Mouse (Mus musculus) Patski (cell line): ENCODE data around the gene Car3. TPM values are rescaled to one million over a fixed set of nuclear protein-coding genes. Genes with fewer than 3 reads are reported as not detected.
"Not testable (repeated sequence)": the region's sequence is repeated elsewhere in the genome, so short reads cannot be mapped to it uniquely, and the experiment has no call there.

ENCODE experiments used
- ATAC-seq: fragments of 100-300 bp; one replicate; pipeline ENCODE4 v1.8.0; 2021
- CTCF ChIA-PET: fragments of 350-600 bp; sonication (Branson Sonifier 250); formaldehyde crosslinking; loops from one replicate; lab custom pipeline; 2022; ENCODE audit warnings: inconsistent platforms; lab: Charles Lee
- POLR2A ChIA-PET: fragments of 350-600 bp; sonication (Branson Sonifier 250); formaldehyde crosslinking; loops from one replicate; lab custom pipeline; 2022; ENCODE audit warnings: antibody characterized with exemption, inconsistent platforms; lab: Charles Lee
- DNase-seq: peaks from one replicate; pipeline ENCODE4 v3.0.0-alpha.2; 2011; ENCODE audit warnings: low read depth, low spot score
- H3K27me3 ChIP-seq: fragments of 371-371 bp; one replicate; pipeline ENCODE4 v1.5.1; 2021
- CTCF ChIP-seq: fragments of 100-300 bp; IDR thresholded peaks from one replicate; pipeline ENCODE4 v1.5.1; 2021
- in situ Hi-C: fragments of 300-500 bp; cut with MboI; formaldehyde crosslinking; loops from 3 replicates; pipeline ENCODE4 v1.11.1; 2018; ENCODE audit warnings: low pct_unique_long_range_greater_than_20kb, mixed read lengths
- polyA plus RNA-seq: library from polyadenylated mRNA; unstranded; gene quantifications from one replicate; pipeline ENCODE4 v1.2.3, GENCODE M21; 2021

The Car3 gene
- 0.08 TPM for polyA plus RNA-seq

GRCm38 (mm10) chr3:14863022-14863711 is at the start of gene Car3:
TSS of gene Car3 (plus strand) at chr3:14863512.
- in situ Hi-C loops, result loop anchor here (5.0 to 25.0 kb wide), 3 partner anchors 186 to 1174 kb away; no protein-coding TSS in a partner anchor
- POLR2A ChIA-PET, result interaction anchor here (0.6 kb wide), 1 partner anchor 1498 kb away, joined by 4 read pairs; no protein-coding TSS in a partner anchor

GRCm38 (mm10) chr3:14815396-14815795 is 47.9 kb upstream of the Car3 start:
- ATAC-seq, H3K27me3 ChIP-seq, DNase-seq, in situ Hi-C loops, POLR2A ChIA-PET: not testable (repeated sequence)
- CTCF ChIA-PET, result interaction anchor here (1.2 kb wide), 1 partner anchor 18 kb away, joined by 3 read pairs; no protein-coding TSS in a partner anchor

More at GRCm38 (mm10) chr3:14863022-14863711, at the start of gene Car3:
- TF ChIP-seq CTCF, result no peak
- peaks cover 9% of the 10 kb centered on the region for H3K27me3 ChIP-seq
- no peak for ATAC-seq
- DNase-seq, result no peak
- CTCF ChIA-PET, result interaction anchor here (1.1 to 12.0 kb wide), 3 partner anchors 15 to 382 kb away, joined by 4 to 153 read pairs (median 5); no protein-coding TSS in a partner anchor

GRCm38 (mm10) chr3:14819844-14820504 is 43.3 kb upstream of the Car3 start:
- DNase-seq (no peak), ATAC-seq (no peak)
- in situ Hi-C loops, result no loop called here
- CTCF ChIA-PET, result interaction anchor here (1.2 kb wide), 1 partner anchor 425 kb away, joined by 3 read pairs; no protein-coding TSS in a partner anchor
- H3K27me3 ChIP-seq, result no peaks in the 10 kb centered on the region
- POLR2A ChIA-PET, result interaction anchor here (0.7 kb wide), 1 partner anchor 157 kb away, joined by 3 read pairs; no protein-coding TSS in a partner anchor
- TF ChIP-seq CTCF, result no peak

- ATAC-seq (no peak), DNase-seq (no peak)
- H3K27me3 ChIP-seq, result peaks cover 11% of the 10 kb centered on the region
- in situ Hi-C loops, result no loop called here
- ChIA-PET CTCF (no interaction called here), POLR2A (no interaction called here)
- no peak for TF ChIP-seq CTCF
Measured at GRCm38 (mm10) chr3:14828896-14829295, 34.4 kb upstream of the Car3 start.

GRCm38 (mm10) chr3:14831219-14831835 is 32.0 kb upstream of the Car3 start:
- DNase-seq (no peak), ATAC-seq (no peak)
- H3K27me3 ChIP-seq, result peaks cover 9% of the 10 kb centered on the region
- POLR2A ChIA-PET, result no interaction called here
- TF ChIP-seq CTCF, result no peak
- CTCF ChIA-PET, result interaction anchor here (1.4 to 1.7 kb wide), 2 partner anchors 19 to 24 kb away, joined by 3 to 4 read pairs; no protein-coding TSS in a partner anchor
- in situ Hi-C loops, result no loop called here

GRCm38 (mm10) chr3:14832766-14833165 is 30.5 kb upstream of the Car3 start:
- POLR2A ChIA-PET, result interaction anchor here (0.7 kb wide), 1 partner anchor 20 kb away, joined by 3 read pairs; no protein-coding TSS in a partner anchor
- in situ Hi-C loops, result no loop called here
- CTCF ChIA-PET, result interaction anchor here (1.0 to 1.4 kb wide), 2 partner anchors 17 to 18 kb away, joined by 3 to 4 read pairs; no protein-coding TSS in a partner anchor
- no peak for TF ChIP-seq CTCF
- H3K27me3 ChIP-seq, result peaks cover 8% of the 10 kb centered on the region
- ATAC-seq, result no peak
- no peak for DNase-seq

GRCm38 (mm10) chr3:14838936-14839335 is 24.4 kb upstream of the Car3 start:
- ATAC-seq (no peak), DNase-seq (no peak)
- in situ Hi-C loops, result no loop called here
- H3K27me3 ChIP-seq, result peaks cover 11% of the 10 kb centered on the region
- no peak for TF ChIP-seq CTCF
- ChIA-PET POLR2A (no interaction called here), CTCF (no interaction called here)

- ATAC-seq (no peak), DNase-seq (no peak)
- ChIA-PET POLR2A (no interaction called here), CTCF (no interaction called here)
- peaks cover 12% of the 10 kb centered on the region for H3K27me3 ChIP-seq
- TF ChIP-seq CTCF, result no peak
- in situ Hi-C loops, result no loop called here
Measured at GRCm38 (mm10) chr3:14839466-14840118, 23.7 kb upstream of the Car3 start.

- ChIA-PET POLR2A (no interaction called here), CTCF (no interaction called here)
- no peak for DNase-seq
- in situ Hi-C loops, result no loop called here
- H3K27me3 ChIP-seq, result peaks cover 18% of the 10 kb centered on the region
- no peak for ATAC-seq
- TF ChIP-seq CTCF, result no peak
Measured at GRCm38 (mm10) chr3:14848587-14849254, 14.6 kb upstream of the Car3 start.
